Mouse (Mus musculus): Measurements from ENCODE around the gene Dlg1.

DNA sequence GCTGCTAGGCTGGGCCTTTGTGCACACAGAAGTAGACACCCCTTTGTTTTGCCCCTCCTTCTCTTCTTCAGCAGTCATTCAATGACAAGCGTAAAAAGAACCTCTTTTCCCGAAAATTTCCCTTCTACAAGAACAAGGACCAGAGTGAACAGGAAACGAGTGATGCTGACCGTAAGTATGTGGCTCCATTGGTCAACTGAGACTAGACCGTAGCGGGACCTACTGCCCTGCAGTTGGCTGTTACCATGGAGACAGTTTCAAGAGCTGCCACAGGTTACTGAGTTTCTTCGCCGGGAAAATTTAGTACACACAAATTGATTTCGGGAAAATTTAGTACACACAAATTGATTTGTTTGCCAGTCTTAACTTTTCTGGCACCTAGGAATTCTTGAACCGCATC lies 183.5 kb downstream of the Dlg1 start:
- TF ChIP-seq CTCF (IDR thresholded peaks at IDR 0.05; ENCODE audit: low read depth, low read length), result no peak
- TF ChIP-seq GATA1 (IDR thresholded peaks at IDR 0.05; ENCODE audit: borderline replicate concordance, low read length), result no peak
- TF ChIP-seq TAL1 (conservative IDR thresholded peaks at IDR 0.05; ENCODE audit: low read depth, low read length), result no peak
